Mouse (Mus musculus) spleen, adult 2 months (tissue): ENCODE measurements at regions not wholly inside any gene's neighbourhood (a gene's known extent, or its start where the extent isn't known, plus 50 kb on each side); places are given as distances from the start of the nearest gene placed in this dataset.
"Not testable (repeated sequence)": the region's sequence is repeated elsewhere in the genome, so short reads cannot be mapped to it uniquely, and the experiment has no call there.

Experiments
- DNase-seq, 2 experiments: peaks; one replicate each; pipeline versions ENCODE4 v3.0.0 to v3.0.0-alpha.2; 2012 to 2021; ENCODE audit warnings: low spot score in 2 of 2, low read depth in 1 of 2
- H3K27ac ChIP-seq: fragments of 200-500 bp; 2 replicates; pipeline ENCODE4 v1.5.1; 2012; ENCODE audit warnings: low read length, inconsistent platforms; ENCODE audit not compliant: insufficient read depth
- H3K27me3 ChIP-seq: fragments of 200-500 bp; 2 replicates; pipeline ENCODE4 v1.6.1; 2012; ENCODE audit warnings: mild to moderate bottlenecking, moderate library complexity, low read length, inconsistent platforms; ENCODE audit not compliant: control insufficient read depth, insufficient read depth
- H3K36me3 ChIP-seq: fragments of 200-500 bp; 2 replicates; pipeline ENCODE4 v1.6.1; 2012; ENCODE audit warnings: mild to moderate bottlenecking, low read length, inconsistent platforms; ENCODE audit not compliant: control insufficient read depth, insufficient read depth
- H3K4me1 ChIP-seq: fragments of 200-500 bp; 2 replicates; pipeline ENCODE4 v1.6.1; 2011; ENCODE audit warnings: inconsistent platforms; ENCODE audit not compliant: control insufficient read depth, insufficient read depth, insufficient read length
- H3K4me3 ChIP-seq: fragments of 200-500 bp; 2 replicates; pipeline ENCODE4 v1.5.1; 2011; ENCODE audit warnings: mild to moderate bottlenecking, inconsistent platforms; ENCODE audit not compliant: insufficient read depth, insufficient read length; ENCODE audit errors: extremely low read depth
- CTCF ChIP-seq: fragments of 200-500 bp; IDR thresholded peaks from 2 replicates; pipeline ENCODE4 v1.5.1; 2011; ENCODE audit warnings: mild to moderate bottlenecking, inconsistent platforms; ENCODE audit not compliant: insufficient read depth, insufficient read length, insufficient replicate concordance; ENCODE audit errors: extremely low read depth
- POLR2A ChIP-seq: fragments of 200-500 bp; IDR thresholded peaks from 2 replicates; pipeline ENCODE4 v1.6.1; 2011; ENCODE audit warnings: low read depth, low read length, inconsistent platforms
- WGBS: fragments of 180-500 bp; shearing (Covaris S2); methylation state at CpG from one replicate; pipeline ENCODE4 v1.1.7; 2018; 5-methylcytosine and 5-hydroxymethylcytosine counted together

- no peak for DNase-seq
- Histone ChIP-seq H3K27me3 (no peaks in the 10 kb centered on the region), H3K4me1 (no peaks in the 10 kb centered on the region), H3K27ac (no peak overlapping the region), H3K36me3 (no peaks in the 10 kb centered on the region), H3K4me3 (no peak overlapping the region)
- WGBS = 79% methylated on average over 2 of the region's 2 CpGs
- no peak for TF ChIP-seq CTCF
- no peak for TF ChIP-seq POLR2A
Measured at GRCm38 (mm10) chr2:22036841-22037240, 190.5 kb upstream of the Myo3a start.

GRCm38 (mm10) chr2:22038780-22039179, 188.5 kb upstream of the Myo3a start:
- H3K27ac ChIP-seq = no peak overlapping the region
- no peak overlapping the region for H3K4me3 ChIP-seq
- no peak for DNase-seq
- no peaks in the 10 kb centered on the region for H3K4me1 ChIP-seq
- no peak for TF ChIP-seq CTCF
- TF ChIP-seq POLR2A = no peak
- H3K36me3 ChIP-seq = no peaks in the 10 kb centered on the region
- WGBS = 50% methylated on average over 2 of the region's 2 CpGs
- H3K27me3 ChIP-seq = no peaks in the 10 kb centered on the region

GRCm38 (mm10) chr2:22043937-22044336, 183.4 kb upstream of the Myo3a start:
- H3K27ac ChIP-seq, DNase-seq, H3K4me1 ChIP-seq, H3K36me3 ChIP-seq, H3K27me3 ChIP-seq, H3K4me3 ChIP-seq: not testable (repeated sequence)
- 75% methylated on average over 6 of the region's 6 CpGs for WGBS

GRCm38 (mm10) chr2:22044949-22045348, 182.4 kb upstream of the Myo3a start:
- Histone ChIP-seq H3K27me3 (no peaks in the 10 kb centered on the region), H3K27ac (no peak overlapping the region), H3K4me3 (no peak overlapping the region), H3K36me3 (no peaks in the 10 kb centered on the region), H3K4me1 (no peaks in the 10 kb centered on the region)
- TF ChIP-seq CTCF (no peak), POLR2A (no peak)
- 76% methylated on average over 2 of the region's 2 CpGs for WGBS
- no peak for DNase-seq

- DNase-seq = no peak
- Histone ChIP-seq H3K4me3 (no peak overlapping the region), H3K36me3 (no peaks in the 10 kb centered on the region), H3K4me1 (no peaks in the 10 kb centered on the region), H3K27ac (no peak overlapping the region), H3K27me3 (no peaks in the 10 kb centered on the region)
- WGBS = 84% methylated on average over 3 of the region's 3 CpGs
- TF ChIP-seq CTCF (no peak), POLR2A (no peak)
Measured at GRCm38 (mm10) chr2:22047465-22047864, 179.8 kb upstream of the Myo3a start.

- Histone ChIP-seq H3K27ac (no peak overlapping the region), H3K4me3 (no peak overlapping the region), H3K4me1 (no peaks in the 10 kb centered on the region), H3K27me3 (no peaks in the 10 kb centered on the region), H3K36me3 (no peaks in the 10 kb centered on the region)
- DNase-seq = no peak
- WGBS = 86% methylated on average over 5 of the region's 5 CpGs
- TF ChIP-seq POLR2A = no peak
- TF ChIP-seq CTCF = no peak
Measured at GRCm38 (mm10) chr2:22066535-22066934, 160.8 kb upstream of the Myo3a start.

GRCm38 (mm10) chr2:22096848-22097247, 130.5 kb upstream of the Myo3a start:
- Histone ChIP-seq H3K36me3 (no peaks in the 10 kb centered on the region), H3K4me3 (no peak overlapping the region), H3K27ac (no peak overlapping the region), H3K27me3 (no peaks in the 10 kb centered on the region), H3K4me1 (no peaks in the 10 kb centered on the region)
- no peak for TF ChIP-seq POLR2A
- no peak for TF ChIP-seq CTCF
- WGBS = 93% methylated on average over 2 of the region's 2 CpGs
- DNase-seq = no peak
